Comparison of ENCODE assay signal across 15 mouse cellular contexts in genomic region chr4:84566123-84566522, GRCm38 (mm10).
"Had no signal": no experiment of that assay in that cellular context is flagged by ENCODE, and none has a peak within 500 bp of the region (broad histone marks: within the 10 kb centered on the region; RNA-seq: fewer than 3 reads in every experiment).

No protein-coding gene starts in this region.

- H3K4me2 ChIP-seq: limb, embryonic 15.5 days; liver, embryonic 12.5 days; lung, embryonic 15.5 days; midbrain, embryonic 15.5 days; neural tube, embryonic 13.5 days; stomach, embryonic 15.5 days had no signal

- H3K9ac ChIP-seq: limb, embryonic 15.5 days; liver, embryonic 12.5 days; lung, embryonic 15.5 days; midbrain, embryonic 15.5 days; neural tube, embryonic 13.5 days; stomach, embryonic 15.5 days had no signal

- H3K4me1 ChIP-seq: liver, embryonic 12.5 days; lung, embryonic 15.5 days; midbrain, embryonic 10.5 days; midbrain, embryonic 15.5 days; neural tube, embryonic 13.5 days; stomach, embryonic 15.5 days had no signal

- H3K27me3 ChIP-seq: limb, embryonic 15.5 days; liver, embryonic 12.5 days; midbrain, embryonic 15.5 days; neural tube, embryonic 13.5 days; stomach, embryonic 15.5 days had no signal

- H3K27ac ChIP-seq: limb, embryonic 15.5 days; liver, embryonic 12.5 days; lung, embryonic 15.5 days; midbrain, embryonic 10.5 days; midbrain, embryonic 15.5 days; neural tube, embryonic 13.5 days; stomach, embryonic 15.5 days had no signal

- H3K4me3 ChIP-seq: limb, embryonic 15.5 days; liver, embryonic 12.5 days; lung, embryonic 15.5 days; midbrain, embryonic 10.5 days; midbrain, embryonic 15.5 days; neural tube, embryonic 13.5 days; stomach, embryonic 15.5 days had no signal

- ATAC-seq: liver, embryonic 12.5 days; midbrain, embryonic 15.5 days had no signal

- DNase-seq: kidney, adult 11 months; kidney, adult 9 months; kidney, postnatal 10 days; left cerebral cortex, postnatal 4 days; lung, postnatal 36 days; right cerebral cortex, postnatal 14 days; thymus, adult 2 months; thymus, postnatal 25 days had no signal

- H3K9me3 ChIP-seq: limb, embryonic 15.5 days; liver, embryonic 12.5 days; lung, embryonic 15.5 days; midbrain, embryonic 10.5 days; midbrain, embryonic 15.5 days; neural tube, embryonic 13.5 days; stomach, embryonic 15.5 days had no signal

- H3K36me3 ChIP-seq: limb, embryonic 15.5 days; liver, embryonic 12.5 days; lung, embryonic 15.5 days; midbrain, embryonic 10.5 days; midbrain, embryonic 15.5 days; neural tube, embryonic 13.5 days; stomach, embryonic 15.5 days had no signal
